Mouse (Mus musculus): ENCODE results near the gene Sh3bp5. TPM values are rescaled to one million over a fixed set of nuclear protein-coding genes. Genes with fewer than 3 reads are reported as not detected.
"Not testable (repeated sequence)": the region's sequence is repeated elsewhere in the genome, so short reads cannot be mapped to it uniquely, and the experiment has no call there.

Sh3bp5 gene
- 58.1 and 104 TPM in 2 replicates for polyA plus RNA-seq (2014; fragmentation: Nextera tagmentation; extraction: Ambion mirVana)

GRCm38 (mm10) chr14:31435930-31436693, at the start of gene Sh3bp5:
Gene Sh3bp5, minus strand, starts transcription at chr14:31436078.
- peak within 1 kb of the TSS; percentile 88 for H3K27ac ChIP-seq (ENCODE audit: low read depth, low read length)
- peak within 1 kb of the TSS; percentile 55 for H3K4me2 ChIP-seq (ENCODE audit: low read depth, low read length)
- WGBS: 8% methylated on average over 49 of the region's 49 CpGs
- no peaks in the 10 kb centered on the region for H3K9me3 ChIP-seq (ENCODE audit: control insufficient read depth, low read length)
- peaks cover 22% of the 10 kb centered on the region; the same call in 1 of the 2 replicates for H3K4me1 ChIP-seq (ENCODE audit: control insufficient read depth, insufficient read depth, low read length)
- peak within 1 kb of the TSS; percentile 54 for H3K4me3 ChIP-seq (ENCODE audit: low read depth, low read length)
- H3K36me3 ChIP-seq (ENCODE audit: control insufficient read depth, insufficient read depth, low read length): peaks cover 6% of the 10 kb centered on the region; the same call in 1 of the 2 replicates
- no peaks in the 10 kb centered on the region for H3K27me3 ChIP-seq (ENCODE audit: control insufficient read depth, insufficient read depth, low read length)
- peak; percentile 96 for ATAC-seq (ENCODE audit: low read depth)
- peak within 1 kb of the TSS; percentile 94 for H3K9ac ChIP-seq (replicated peaks; ENCODE audit: low read depth, low read length)

GRCm38 (mm10) chr14:31482417-31482816, 46.5 kb upstream of the Sh3bp5 start:
- ATAC-seq (ENCODE audit: low read depth): no peak
- Histone ChIP-seq H3K9ac (replicated peaks; ENCODE audit: low read depth, low read length) (no peak overlapping the region), H3K27me3 (ENCODE audit: control insufficient read depth, insufficient read depth, low read length) (no peaks in the 10 kb centered on the region), H3K4me1 (ENCODE audit: control insufficient read depth, insufficient read depth, low read length) (no peaks in the 10 kb centered on the region), H3K27ac (ENCODE audit: low read depth, low read length) (no peak overlapping the region), H3K9me3 (ENCODE audit: control insufficient read depth, low read length) (no peaks in the 10 kb centered on the region), H3K4me3 (ENCODE audit: low read depth, low read length) (no peak overlapping the region), H3K36me3 (ENCODE audit: control insufficient read depth, insufficient read depth, low read length) (peaks cover 73% of the 10 kb centered on the region), H3K4me2 (ENCODE audit: low read depth, low read length) (no peak overlapping the region)
- 95% methylated on average over 5 of the region's 5 CpGs for WGBS

GRCm38 (mm10) chr14:31473297-31473696, 37.4 kb upstream of the Sh3bp5 start:
- Histone ChIP-seq H3K27me3 (ENCODE audit: control insufficient read depth, insufficient read depth, low read length) (no peaks in the 10 kb centered on the region), H3K9me3 (ENCODE audit: control insufficient read depth, low read length) (no peaks in the 10 kb centered on the region), H3K4me1 (ENCODE audit: control insufficient read depth, insufficient read depth, low read length) (no peaks in the 10 kb centered on the region), H3K4me3 (ENCODE audit: low read depth, low read length) (no peak overlapping the region), H3K4me2 (ENCODE audit: low read depth, low read length) (no peak overlapping the region), H3K36me3 (ENCODE audit: control insufficient read depth, insufficient read depth, low read length) (0 out of 2 replicates have a peak, but pooled peaks cover 2% of the 10 kb centered on the region), H3K27ac (ENCODE audit: low read depth, low read length) (no peak overlapping the region), H3K9ac (replicated peaks; ENCODE audit: low read depth, low read length) (no peak overlapping the region)
- 76% methylated on average over 2 of the region's 2 CpGs for WGBS
- ATAC-seq (ENCODE audit: low read depth): no peak

GRCm38 (mm10) chr14:31472451-31473061, 36.7 kb upstream of the Sh3bp5 start:
- H3K27ac ChIP-seq (ENCODE audit: low read depth, low read length): no peak overlapping the region
- no peak overlapping the region for H3K4me2 ChIP-seq (ENCODE audit: low read depth, low read length)
- H3K4me1 ChIP-seq (ENCODE audit: control insufficient read depth, insufficient read depth, low read length): no peaks in the 10 kb centered on the region
- no peak for ATAC-seq (ENCODE audit: low read depth)
- H3K36me3 ChIP-seq (ENCODE audit: control insufficient read depth, insufficient read depth, low read length): no peaks in the 10 kb centered on the region
- no peaks in the 10 kb centered on the region for H3K9me3 ChIP-seq (ENCODE audit: control insufficient read depth, low read length)
- H3K9ac ChIP-seq (replicated peaks; ENCODE audit: low read depth, low read length): no peak overlapping the region
- H3K4me3 ChIP-seq (ENCODE audit: low read depth, low read length): no peak overlapping the region
- WGBS: 8% methylated on average over 5 of the region's 5 CpGs
- no peaks in the 10 kb centered on the region for H3K27me3 ChIP-seq (ENCODE audit: control insufficient read depth, insufficient read depth, low read length)

- Histone ChIP-seq H3K4me3 (ENCODE audit: low read depth, low read length) (no peak overlapping the region), H3K27ac (ENCODE audit: low read depth, low read length) (no peak overlapping the region), H3K36me3 (ENCODE audit: control insufficient read depth, insufficient read depth, low read length) (no peaks in the 10 kb centered on the region), H3K9me3 (ENCODE audit: control insufficient read depth, low read length) (no peaks in the 10 kb centered on the region), H3K4me2 (ENCODE audit: low read depth, low read length) (no peak overlapping the region), H3K27me3 (ENCODE audit: control insufficient read depth, insufficient read depth, low read length) (no peaks in the 10 kb centered on the region), H3K4me1 (ENCODE audit: control insufficient read depth, insufficient read depth, low read length) (no peaks in the 10 kb centered on the region), H3K9ac (replicated peaks; ENCODE audit: low read depth, low read length) (no peak overlapping the region)
- no peak for ATAC-seq (ENCODE audit: low read depth)
- WGBS: 54% methylated on average over 4 of the region's 4 CpGs
Observed at GRCm38 (mm10) chr14:31469711-31470110, 33.8 kb upstream of the Sh3bp5 start.

GRCm38 (mm10) chr14:31464176-31464575, 28.3 kb upstream of the Sh3bp5 start:
- 53% methylated on average over 8 of the region's 8 CpGs for whole genome bisulfite sequencing
- Histone ChIP-seq H3K4me1 (ENCODE audit: control insufficient read depth, insufficient read depth, low read length) (no peaks in the 10 kb centered on the region), H3K4me2 (ENCODE audit: low read depth, low read length) (no peak overlapping the region), H3K9ac (replicated peaks; ENCODE audit: low read depth, low read length) (no peak overlapping the region), H3K36me3 (ENCODE audit: control insufficient read depth, insufficient read depth, low read length) (no peaks in the 10 kb centered on the region), H3K27ac (ENCODE audit: low read depth, low read length) (no peak overlapping the region), H3K27me3 (ENCODE audit: control insufficient read depth, insufficient read depth, low read length) (no peaks in the 10 kb centered on the region), H3K9me3 (ENCODE audit: control insufficient read depth, low read length) (no peaks in the 10 kb centered on the region), H3K4me3 (ENCODE audit: low read depth, low read length) (no peak overlapping the region)
- ATAC-seq (ENCODE audit: low read depth): no peak

GRCm38 (mm10) chr14:31462886-31463285, 27.0 kb upstream of the Sh3bp5 start:
- Histone ChIP-seq H3K4me1 (ENCODE audit: control insufficient read depth, insufficient read depth, low read length) (no peaks in the 10 kb centered on the region), H3K4me2 (ENCODE audit: low read depth, low read length) (no peak overlapping the region), H3K4me3 (ENCODE audit: low read depth, low read length) (no peak overlapping the region), H3K27ac (ENCODE audit: low read depth, low read length) (no peak overlapping the region), H3K27me3 (ENCODE audit: control insufficient read depth, insufficient read depth, low read length) (no peaks in the 10 kb centered on the region), H3K9ac (replicated peaks; ENCODE audit: low read depth, low read length) (no peak overlapping the region), H3K9me3 (ENCODE audit: control insufficient read depth, low read length) (no peaks in the 10 kb centered on the region), H3K36me3 (ENCODE audit: control insufficient read depth, insufficient read depth, low read length) (no peaks in the 10 kb centered on the region)
- ATAC-seq (ENCODE audit: low read depth): no peak
- WGBS: 79% methylated on average over 6 of the region's 6 CpGs

- H3K4me3 ChIP-seq (ENCODE audit: low read depth, low read length); H3K36me3 ChIP-seq (ENCODE audit: control insufficient read depth, insufficient read depth, low read length); H3K27ac ChIP-seq (ENCODE audit: low read depth, low read length); H3K27me3 ChIP-seq (ENCODE audit: control insufficient read depth, insufficient read depth, low read length); H3K4me2 ChIP-seq (ENCODE audit: low read depth, low read length); H3K9me3 ChIP-seq (ENCODE audit: control insufficient read depth, low read length); ATAC-seq (ENCODE audit: low read depth); H3K9ac ChIP-seq (replicated peaks; ENCODE audit: low read depth, low read length); H3K4me1 ChIP-seq (ENCODE audit: control insufficient read depth, insufficient read depth, low read length): not testable (repeated sequence)
- WGBS: 79% methylated on average over 5 of the region's 5 CpGs
Observed at GRCm38 (mm10) chr14:31462226-31462625, 26.3 kb upstream of the Sh3bp5 start.

GRCm38 (mm10) chr14:31458006-31458405, 22.1 kb upstream of the Sh3bp5 start:
- Histone ChIP-seq H3K4me3 (ENCODE audit: low read depth, low read length) (no peak overlapping the region), H3K9ac (replicated peaks; ENCODE audit: low read depth, low read length) (no peak overlapping the region), H3K36me3 (ENCODE audit: control insufficient read depth, insufficient read depth, low read length) (no peaks in the 10 kb centered on the region), H3K4me2 (ENCODE audit: low read depth, low read length) (no peak overlapping the region), H3K27me3 (ENCODE audit: control insufficient read depth, insufficient read depth, low read length) (no peaks in the 10 kb centered on the region), H3K4me1 (ENCODE audit: control insufficient read depth, insufficient read depth, low read length) (no peaks in the 10 kb centered on the region), H3K27ac (ENCODE audit: low read depth, low read length) (no peak overlapping the region), H3K9me3 (ENCODE audit: control insufficient read depth, low read length) (no peaks in the 10 kb centered on the region)
- WGBS: 90% methylated on average over 12 of the region's 12 CpGs
- no peak for ATAC-seq (ENCODE audit: low read depth)
